Mouse (Mus musculus) midbrain, embryonic 10.5 days (tissue): ENCODE results near the gene Rasal2. TPM values are rescaled to one million over a fixed set of nuclear protein-coding genes. Genes with fewer than 3 reads are reported as not detected.

Experiments used
- DNase-seq: peaks from one replicate; pipeline ENCODE4 v3.0.0-alpha.2; 2017; ENCODE audit warnings: low spot score
- H3K27ac ChIP-seq: fragments of 300-500 bp; sonication (generic); replicated peaks from 2 replicates; pipeline ENCODE4 v1.5.1; 2016; ENCODE audit warnings: mild to moderate bottlenecking
- H3K27me3 ChIP-seq: fragments of 300-500 bp; sonication (generic); 2 replicates; pipeline ENCODE4 v1.6.1; 2016; ENCODE audit warnings: low read depth, mild to moderate bottlenecking; ENCODE audit not compliant: poor library complexity, severe bottlenecking
- H3K36me3 ChIP-seq: fragments of 300-500 bp; sonication (generic); 2 replicates; pipeline ENCODE4 v1.6.1; 2016; ENCODE audit warnings: mild to moderate bottlenecking, moderate library complexity
- H3K4me1 ChIP-seq: fragments of 300-500 bp; sonication (generic); 2 replicates; pipeline ENCODE4 v1.6.1; 2016
- H3K4me3 ChIP-seq: fragments of 300-500 bp; sonication (generic); 2 replicates; pipeline ENCODE4 v1.5.1; 2016; ENCODE audit warnings: mild to moderate bottlenecking, moderate library complexity
- H3K9me3 ChIP-seq: fragments of 300-500 bp; sonication (generic); replicated peaks from 2 replicates; pipeline ENCODE4 v1.6.1; 2016; ENCODE audit warnings: mild to moderate bottlenecking
- whole genome bisulfite sequencing: fragments of 180-500 bp; shearing (Covaris S2); methylation state at CpG from one replicate; pipeline ENCODE4 v1.1.7; 2016; 5-methylcytosine and 5-hydroxymethylcytosine counted together
- polyA plus RNA-seq: library from polyadenylated mRNA; unstranded; fragments of >200 nt; fragmentation: Nextera tagmentation; extraction: Ambion mirVana; gene quantifications from 2 replicates; pipeline ENCODE4 v1.2.1, GENCODE M21; 2016

The Rasal2 gene
- polyA plus RNA-seq, 1 experiment from 2014 or later, result 8.8 TPM

DNA sequence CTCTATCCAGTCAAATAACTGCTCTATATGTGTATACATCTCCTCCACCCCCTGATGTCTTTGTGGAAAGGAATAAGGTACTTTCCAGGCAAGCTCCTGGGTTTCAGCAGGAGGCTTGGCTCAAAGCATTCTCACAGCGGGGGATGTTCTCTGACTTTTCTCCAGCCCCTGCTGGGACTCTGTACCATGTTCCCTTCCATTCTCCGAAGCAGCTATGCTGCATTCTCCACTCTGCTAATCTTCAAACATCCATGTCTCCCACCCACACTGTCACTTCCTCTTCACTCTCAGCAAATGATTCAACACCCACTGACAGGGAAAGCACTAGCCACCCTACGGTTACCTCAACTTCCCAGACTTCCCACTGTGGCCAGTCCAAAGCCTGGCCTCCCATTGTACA is 20.9 kb upstream of the Rasal2 start:
- no peak overlapping the region for H3K27ac ChIP-seq
- 39% methylated on average over 3 of the region's 3 CpGs for WGBS
- H3K27me3 ChIP-seq, result no peaks in the 10 kb centered on the region
- no peak for DNase-seq
- H3K36me3 ChIP-seq, result no peaks in the 10 kb centered on the region
- H3K4me3 ChIP-seq, result no peak overlapping the region
- peaks cover 5% of the 10 kb centered on the region; the same call in 1 of the 2 replicates for H3K4me1 ChIP-seq
- H3K9me3 ChIP-seq, result no peaks in the 10 kb centered on the region

DNA sequence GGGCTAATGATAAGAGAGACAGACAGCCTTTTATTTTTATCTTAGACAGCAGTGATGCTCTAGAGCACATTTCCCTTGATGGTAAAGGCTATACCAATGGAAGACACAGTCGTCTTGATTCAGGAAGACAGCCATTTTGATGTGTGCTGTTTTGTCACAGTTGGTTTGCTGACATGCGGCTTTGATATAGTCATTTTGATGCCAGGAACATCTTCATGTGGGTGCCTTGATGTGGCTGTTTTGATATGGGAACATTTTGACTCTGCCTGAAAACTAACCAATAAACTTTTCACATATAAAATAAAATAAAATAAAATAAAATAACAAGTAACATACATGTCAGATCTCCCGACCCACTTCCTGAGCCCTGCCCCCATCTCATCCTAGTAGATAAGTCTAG is 16.0 kb upstream of the Rasal2 start:
- 93% methylated on average over 3 of the region's 3 CpGs for WGBS

DNA sequence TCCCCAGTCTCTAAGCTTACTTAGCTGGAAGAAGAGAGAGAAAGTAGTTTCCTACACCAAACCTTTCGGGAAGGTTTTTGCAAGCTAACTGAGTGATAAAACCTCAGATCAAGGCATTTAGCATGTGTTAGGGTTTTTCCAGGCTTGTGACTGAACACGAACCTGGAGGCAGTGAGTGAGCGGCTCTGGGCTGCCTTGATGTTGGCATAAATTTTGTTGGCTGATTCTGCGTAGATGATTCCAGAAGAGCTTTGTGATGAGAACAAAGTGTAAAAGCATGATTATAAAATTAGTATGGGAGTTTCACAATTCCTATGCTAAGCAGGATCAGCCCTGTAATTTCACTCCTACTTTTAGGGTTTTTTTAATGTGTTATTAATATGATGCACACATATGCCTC is 15.2 kb upstream of the Rasal2 start:
- no peaks in the 10 kb centered on the region for H3K27me3 ChIP-seq
- H3K36me3 ChIP-seq, result no peaks in the 10 kb centered on the region
- no peaks in the 10 kb centered on the region for H3K9me3 ChIP-seq
- DNase-seq, result no peak
- H3K4me1 ChIP-seq, result no peaks in the 10 kb centered on the region
- 92% methylated on average over 4 of the region's 4 CpGs for WGBS
- no peak overlapping the region for H3K27ac ChIP-seq
- H3K4me3 ChIP-seq, result no peak overlapping the region

More for the DNA sequence above, 16.0 kb upstream of the Rasal2 start:
- H3K36me3 ChIP-seq, result no peaks in the 10 kb centered on the region
- DNase-seq, result no peak
- H3K9me3 ChIP-seq, result no peaks in the 10 kb centered on the region
- no peaks in the 10 kb centered on the region for H3K27me3 ChIP-seq
- no peak overlapping the region for H3K27ac ChIP-seq
- H3K4me3 ChIP-seq, result no peak overlapping the region
- peaks cover 3% of the 10 kb centered on the region; the same call in 1 of the 2 replicates for H3K4me1 ChIP-seq

- Histone ChIP-seq H3K27me3 (no peaks in the 10 kb centered on the region), H3K36me3 (no peaks in the 10 kb centered on the region), H3K27ac (no peak overlapping the region), H3K4me3 (no peak overlapping the region), H3K9me3 (no peaks in the 10 kb centered on the region), H3K4me1 (no peaks in the 10 kb centered on the region)
- WGBS, result 84% methylated on average over 1 of the region's 1 CpGs
- DNase-seq, result no peak
Measured at GRCm38 (mm10) chr1:157426933-157427332, 14.5 kb upstream of the Rasal2 start.

- Histone ChIP-seq H3K27ac (no peak overlapping the region), H3K4me1 (no peaks in the 10 kb centered on the region), H3K4me3 (no peak overlapping the region), H3K36me3 (no peaks in the 10 kb centered on the region), H3K9me3 (no peaks in the 10 kb centered on the region), H3K27me3 (no peaks in the 10 kb centered on the region)
- no peak for DNase-seq
- WGBS, result 78% methylated on average over 8 of the region's 8 CpGs
Measured at GRCm38 (mm10) chr1:157425741-157426427, 13.5 kb upstream of the Rasal2 start.

- Histone ChIP-seq H3K27me3 (no peaks in the 10 kb centered on the region), H3K36me3 (peaks cover 61% of the 10 kb centered on the region), H3K9me3 (no peaks in the 10 kb centered on the region), H3K4me3 (no peak overlapping the region), H3K4me1 (peaks cover 31% of the 10 kb centered on the region), H3K27ac (no peak overlapping the region; the same call in 1 of the 2 replicates)
- 56% methylated on average over 7 of the region's 7 CpGs for WGBS
- DNase-seq, result no peak
Measured at GRCm38 (mm10) chr1:157417861-157418260, 5.5 kb upstream of the Rasal2 start.

- H3K27me3 ChIP-seq, result no peaks in the 10 kb centered on the region
- no peak overlapping the region; the same call in 1 of the 2 replicates for H3K27ac ChIP-seq
- H3K4me3 ChIP-seq, result no peak overlapping the region
- H3K4me1 ChIP-seq, result peaks cover 31% of the 10 kb centered on the region
- H3K36me3 ChIP-seq, result peaks cover 61% of the 10 kb centered on the region
- DNase-seq, result no peak
- 75% methylated on average over 3 of the region's 3 CpGs for WGBS
- no peaks in the 10 kb centered on the region for H3K9me3 ChIP-seq
Measured at GRCm38 (mm10) chr1:157417414-157417813, 5.0 kb upstream of the Rasal2 start.

- peaks cover 33% of the 10 kb centered on the region for H3K4me1 ChIP-seq
- H3K27me3 ChIP-seq, result no peaks in the 10 kb centered on the region
- no peak overlapping the region for H3K4me3 ChIP-seq
- WGBS, result 89% methylated on average over 2 of the region's 2 CpGs
- no peak for DNase-seq
- H3K9me3 ChIP-seq, result no peaks in the 10 kb centered on the region
- no peak overlapping the region for H3K27ac ChIP-seq
- H3K36me3 ChIP-seq, result peaks cover 61% of the 10 kb centered on the region
Measured at GRCm38 (mm10) chr1:157416628-157417027, 4.2 kb upstream of the Rasal2 start.

DNA sequence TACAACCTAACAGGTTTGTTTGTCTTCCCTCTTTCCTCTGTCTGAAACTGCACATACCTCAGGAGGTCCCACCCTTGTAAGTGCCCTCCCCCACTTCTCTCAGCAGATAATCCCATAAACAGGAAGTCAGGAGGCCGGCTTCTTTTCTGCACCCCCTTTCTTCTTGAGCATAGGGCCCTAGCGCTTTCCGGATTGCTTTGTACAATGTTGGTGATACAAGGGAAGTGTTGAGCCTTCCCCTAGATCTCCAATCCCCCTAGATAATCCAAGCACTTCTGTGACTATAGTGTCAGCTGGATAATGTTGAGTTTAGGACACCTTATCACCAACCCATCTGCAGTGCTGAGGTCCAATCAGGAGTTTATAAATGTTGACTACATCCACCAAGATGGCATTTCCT is 3.4 kb upstream of the Rasal2 start:
- Histone ChIP-seq H3K27me3 (no peaks in the 10 kb centered on the region), H3K27ac (no peak overlapping the region), H3K9me3 (no peaks in the 10 kb centered on the region), H3K36me3 (peaks cover 61% of the 10 kb centered on the region), H3K4me3 (no peak overlapping the region), H3K4me1 (peaks cover 42% of the 10 kb centered on the region)
- 75% methylated on average over 3 of the region's 3 CpGs for WGBS
- no peak for DNase-seq

GRCm38 (mm10) chr1:157411711-157412380 is 549 bp downstream of the Rasal2 start:
- peaks cover 53% of the 10 kb centered on the region for H3K4me1 ChIP-seq
- peak overlapping the region; percentile 96 for H3K27ac ChIP-seq
- DNase-seq, result peak; percentile 77
- under 1% methylated on average over 82 of the region's 85 CpGs for WGBS
- H3K27me3 ChIP-seq, result no peaks in the 10 kb centered on the region
- H3K9me3 ChIP-seq, result no peaks in the 10 kb centered on the region
- peaks cover 25% of the 10 kb centered on the region for H3K36me3 ChIP-seq
- peak overlapping the region; percentile 98 for H3K4me3 ChIP-seq

DNA sequence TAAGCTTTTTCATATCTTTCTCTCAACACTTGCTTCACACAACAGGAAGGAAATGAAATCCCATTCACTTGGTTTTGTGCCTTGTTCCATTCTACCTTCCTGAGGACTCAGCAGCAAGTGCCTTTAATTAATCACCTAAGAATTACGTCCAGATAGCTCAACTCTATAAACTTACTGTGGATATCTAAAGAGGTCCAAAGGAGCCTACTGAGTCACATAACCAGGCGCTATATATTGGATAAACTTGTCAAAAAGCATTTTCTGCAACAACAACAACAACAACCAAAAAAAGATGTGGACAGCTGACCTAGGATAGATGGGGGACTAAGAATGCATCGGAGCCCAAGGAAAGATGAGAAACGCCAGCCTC is 1.1 kb downstream of the Rasal2 start:
- 2% methylated on average over 4 of the region's 4 CpGs for WGBS
- peak overlapping the region; percentile 96 for H3K27ac ChIP-seq
- no peak for DNase-seq

DNA sequence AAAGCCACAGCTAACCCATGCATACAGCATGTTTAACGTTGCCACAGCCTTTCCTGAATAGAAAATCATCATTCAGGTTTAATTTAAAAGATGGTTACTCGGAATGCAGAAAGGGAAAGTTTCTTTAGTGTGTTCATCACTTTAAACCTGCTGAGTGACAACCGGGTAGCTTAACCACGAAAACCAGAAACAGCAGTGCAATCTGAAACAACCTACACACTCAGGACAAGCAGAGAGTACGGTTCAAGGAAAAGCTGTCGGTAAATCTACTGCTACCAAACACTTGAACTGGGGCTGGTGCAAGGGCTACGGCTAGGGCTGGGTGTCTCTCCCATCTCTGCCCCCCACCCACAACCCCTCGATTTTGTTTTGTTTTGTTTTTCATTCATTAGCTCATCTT is 1.5 kb downstream of the Rasal2 start:
- no peak for DNase-seq
- H3K4me1 ChIP-seq, result peaks cover 52% of the 10 kb centered on the region
- H3K27me3 ChIP-seq, result no peaks in the 10 kb centered on the region
- peak overlapping the region; percentile 96; the same call in 1 of the 2 replicates for H3K27ac ChIP-seq
- peak overlapping the region; percentile 98 for H3K4me3 ChIP-seq
- peaks cover 20% of the 10 kb centered on the region for H3K36me3 ChIP-seq
- no peaks in the 10 kb centered on the region for H3K9me3 ChIP-seq
- WGBS, result 11% methylated on average over 8 of the region's 8 CpGs

More for the DNA sequence above, 1.1 kb downstream of the Rasal2 start:
- Histone ChIP-seq H3K4me3 (peak overlapping the region; percentile 98), H3K36me3 (peaks cover 22% of the 10 kb centered on the region), H3K4me1 (peaks cover 53% of the 10 kb centered on the region), H3K27me3 (no peaks in the 10 kb centered on the region), H3K9me3 (no peaks in the 10 kb centered on the region)

GRCm38 (mm10) chr1:157409648-157410047 is 2.7 kb downstream of the Rasal2 start:
- DNase-seq, result no peak
- peaks cover 41% of the 10 kb centered on the region for H3K4me1 ChIP-seq
- H3K4me3 ChIP-seq, result peak overlapping the region; percentile 98; the same call in 1 of the 2 replicates
- no peaks in the 10 kb centered on the region for H3K9me3 ChIP-seq
- WGBS, result 85% methylated on average over 2 of the region's 2 CpGs
- H3K27me3 ChIP-seq, result no peaks in the 10 kb centered on the region
- no peak overlapping the region for H3K27ac ChIP-seq
- peaks cover 9% of the 10 kb centered on the region for H3K36me3 ChIP-seq
